Mouse (Mus musculus) cortical plate, adult 2 months (tissue): ENCODE data around the gene Antxr1. TPM values are rescaled to one million over a fixed set of nuclear protein-coding genes. Genes with fewer than 3 reads are reported as not detected.

Experiments used
- H3K27ac ChIP-seq: fragments of 200-500 bp; 2 replicates; pipeline ENCODE4 v1.5.1; 2012; ENCODE audit warnings: low read length, control low read depth, inconsistent platforms; ENCODE audit not compliant: insufficient read depth
- H3K4me1 ChIP-seq: fragments of 200-500 bp; 2 replicates; pipeline ENCODE4 v1.6.1; 2011; ENCODE audit warnings: low read length; ENCODE audit not compliant: control insufficient read depth, insufficient read depth
- H3K4me3 ChIP-seq: fragments of 200-500 bp; 2 replicates; pipeline ENCODE4 v1.5.1; 2011; ENCODE audit warnings: mild to moderate bottlenecking, low read length, control low read depth; ENCODE audit not compliant: insufficient read depth
- CTCF ChIP-seq: fragments of 200-500 bp; IDR thresholded peaks from 2 replicates; pipeline ENCODE4 v1.5.1; 2011; ENCODE audit warnings: mild to moderate bottlenecking, control low read depth, low read length; ENCODE audit not compliant: insufficient read depth; ENCODE audit errors: extremely low read depth
- POLR2A ChIP-seq: fragments of 200-500 bp; IDR thresholded peaks from 2 replicates; pipeline ENCODE4 v1.6.1; 2011; ENCODE audit warnings: mild to moderate bottlenecking, low read length, control low read depth; ENCODE audit not compliant: insufficient read depth; ENCODE audit errors: extremely low read depth
- polyA plus RNA-seq: library from polyadenylated mRNA; depleted of rRNA; stranded (reverse); fragments of >200 nt; gene quantifications from 2 replicates; pipeline ENCODE4 v1.2.3, GENCODE M21; 2012

Antxr1 gene
- polyA plus RNA-seq, 1 experiment, result 10.9 TPM

- Histone ChIP-seq H3K4me3 (no peak overlapping the region), H3K4me1 (peaks cover 1% of the 10 kb centered on the region; the same call in 1 of the 2 replicates), H3K27ac (no peak overlapping the region)
- no peak for TF ChIP-seq CTCF
- no peak for TF ChIP-seq POLR2A
Measured at GRCm38 (mm10) chr6:87139796-87140553, 195.6 kb downstream of the Antxr1 start.

GRCm38 (mm10) chr6:87138479-87138878 is 197.1 kb downstream of the Antxr1 start:
- Histone ChIP-seq H3K27ac (no peak overlapping the region), H3K4me3 (no peak overlapping the region), H3K4me1 (peaks cover 3% of the 10 kb centered on the region)
- TF ChIP-seq POLR2A (no peak), CTCF (no peak)

GRCm38 (mm10) chr6:87133966-87134546 is 201.6 kb downstream of the Antxr1 start:
- no peak for TF ChIP-seq POLR2A
- TF ChIP-seq CTCF, result no peak
- Histone ChIP-seq H3K4me1 (peaks cover 2% of the 10 kb centered on the region; the same call in 1 of the 2 replicates), H3K4me3 (no peak overlapping the region), H3K27ac (0 out of 2 replicates have a peak overlapping the region, but pooled peaks have one; percentile 1)

GRCm38 (mm10) chr6:87133520-87133919 is 202.1 kb downstream of the Antxr1 start:
- no peak overlapping the region for H3K4me3 ChIP-seq
- H3K4me1 ChIP-seq, result peaks cover 2% of the 10 kb centered on the region; the same call in 1 of the 2 replicates
- TF ChIP-seq CTCF (no peak), POLR2A (no peak)
- no peak overlapping the region for H3K27ac ChIP-seq

GRCm38 (mm10) chr6:87131078-87131477 is 204.5 kb downstream of the Antxr1 start:
- TF ChIP-seq CTCF (no peak), POLR2A (no peak)
- Histone ChIP-seq H3K27ac (no peak overlapping the region), H3K4me3 (no peak overlapping the region), H3K4me1 (peaks cover 2% of the 10 kb centered on the region; the same call in 1 of the 2 replicates)

GRCm38 (mm10) chr6:87130628-87131027 is 205.0 kb downstream of the Antxr1 start:
- H3K27ac ChIP-seq, result no peak overlapping the region
- TF ChIP-seq CTCF, result no peak
- TF ChIP-seq POLR2A, result no peak
- peaks cover 2% of the 10 kb centered on the region; the same call in 1 of the 2 replicates for H3K4me1 ChIP-seq
- H3K4me3 ChIP-seq, result no peak overlapping the region

- no peak for TF ChIP-seq CTCF
- TF ChIP-seq POLR2A, result no peak
- Histone ChIP-seq H3K27ac (no peak overlapping the region), H3K4me1 (peaks cover 2% of the 10 kb centered on the region; the same call in 1 of the 2 replicates), H3K4me3 (no peak overlapping the region)
Measured at GRCm38 (mm10) chr6:87129861-87130260, 205.8 kb downstream of the Antxr1 start.

GRCm38 (mm10) chr6:87127049-87127753 is 208.4 kb downstream of the Antxr1 start:
- Histone ChIP-seq H3K4me1 (no peaks in the 10 kb centered on the region), H3K27ac (no peak overlapping the region), H3K4me3 (no peak overlapping the region)
- TF ChIP-seq CTCF, result no peak
- TF ChIP-seq POLR2A, result no peak

- Histone ChIP-seq H3K27ac (no peak overlapping the region), H3K4me3 (no peak overlapping the region), H3K4me1 (no peaks in the 10 kb centered on the region)
- TF ChIP-seq CTCF, result no peak
- TF ChIP-seq POLR2A, result no peak
Measured at GRCm38 (mm10) chr6:87123973-87124372, 211.6 kb downstream of the Antxr1 start.

GRCm38 (mm10) chr6:87123406-87123805 is 212.2 kb downstream of the Antxr1 start:
- Histone ChIP-seq H3K4me1 (no peaks in the 10 kb centered on the region), H3K27ac (no peak overlapping the region), H3K4me3 (no peak overlapping the region)
- TF ChIP-seq CTCF, result no peak
- no peak for TF ChIP-seq POLR2A

- H3K27ac ChIP-seq, result no peak overlapping the region
- no peaks in the 10 kb centered on the region for H3K4me1 ChIP-seq
- no peak overlapping the region for H3K4me3 ChIP-seq
- TF ChIP-seq CTCF, result no peak
- no peak for TF ChIP-seq POLR2A
Measured at GRCm38 (mm10) chr6:87121961-87122360, 213.7 kb downstream of the Antxr1 start.
